24 mouse cellular contexts compared by ENCODE assay signal in genomic region chr19:29937445-29937844, GRCm38 (mm10). TPM values are rescaled to one million over a fixed set of nuclear protein-coding genes. Genes with fewer than 3 reads are reported as not detected.
DNase-seq lines count a peak whose midpoint lies in the region; ATAC-seq and TF ChIP-seq lines count a peak whose summit lies in the region.
"Had no signal": no experiment of that assay in that cellular context is flagged by ENCODE, and none has a peak within 500 bp of the region (broad histone marks: within the 10 kb centered on the region; RNA-seq: fewer than 3 reads in every experiment).

No protein-coding gene starts in this region.

- ATAC-seq in kidney, postnatal 0 days (replicated peaks; ENCODE audit: low FRiP score, low read depth), result no peak
- no peak for ATAC-seq in heart, embryonic 13.5 days (ENCODE audit: extremely low read depth, insufficient number of reproducible peaks, low FRiP score, low TSS enrichment)
- ATAC-seq: forebrain, embryonic 16.5 days had no signal

- no peak for TF ChIP-seq RAD21 in CH12.LX (IDR thresholded peaks at IDR 0.05; ENCODE audit: low read depth, low read length)

- no peak overlapping the region for H3K9ac ChIP-seq in kidney, postnatal 0 days (ENCODE audit: low read depth, low read length)
- no peak overlapping the region for H3K9ac ChIP-seq in CH12.LX (ENCODE audit: insufficient read depth, low read depth)
- H3K9ac ChIP-seq in heart, embryonic 13.5 days, result no peak overlapping the region; the same call in 1 of the 2 replicates
- H3K9ac ChIP-seq: embryonic facial prominence, embryonic 15.5 days; hindbrain, embryonic 12.5 days; limb, embryonic 13.5 days; liver, embryonic 13.5 days; lung, embryonic 15.5 days had no signal

- no peaks in the 10 kb centered on the region for H3K36me3 ChIP-seq in kidney, postnatal 0 days (ENCODE audit: insufficient read depth, low read length)
- no peaks in the 10 kb centered on the region for H3K36me3 ChIP-seq in CH12.LX (replicated peaks in 1 of 2; ENCODE audit: control insufficient read depth in 1 of 2, insufficient read depth in 1 of 2, low read length in 1 of 2)
- no peaks in the 10 kb centered on the region for H3K36me3 ChIP-seq in heart, embryonic 13.5 days
- H3K36me3 ChIP-seq: embryonic facial prominence, embryonic 15.5 days; hindbrain, embryonic 12.5 days; limb, embryonic 13.5 days; liver, embryonic 13.5 days; lung, embryonic 15.5 days; midbrain, embryonic 10.5 days had no signal

- TF ChIP-seq POLR2A in CH12.LX (IDR thresholded peaks at IDR 0.05; ENCODE audit: low read depth, low read length), result no peak

- in situ Hi-C loops in CH12.LX (cut with MboI; ENCODE audit: low pct_ligation_motif_present, low pct_unique_long_range_greater_than_20kb, low sequenced_read_pairs), result no loop called here

- no peaks in the 10 kb centered on the region for H3K79me2 ChIP-seq in CH12.LX (replicated peaks; ENCODE audit: control insufficient read depth, extremely low read depth, insufficient read depth, poor library complexity, severe bottlenecking)

- no peaks in the 10 kb centered on the region for H3K9me3 ChIP-seq in kidney, postnatal 0 days (replicated peaks; ENCODE audit: low read length)
- H3K9me3 ChIP-seq in CH12.LX (replicated peaks; ENCODE audit: low read length), result no peaks in the 10 kb centered on the region
- no peaks in the 10 kb centered on the region for H3K9me3 ChIP-seq in heart, embryonic 13.5 days
- H3K9me3 ChIP-seq: embryonic facial prominence, embryonic 15.5 days; hindbrain, embryonic 12.5 days; limb, embryonic 13.5 days; liver, embryonic 13.5 days; lung, embryonic 15.5 days; midbrain, embryonic 10.5 days had no signal

- WGBS in kidney, postnatal 0 days, result 45% methylated on average over 8 of the region's 8 CpGs
- WGBS in heart, embryonic 13.5 days, result 38% methylated on average over 8 of the region's 8 CpGs

- 0 out of 2 replicates have a peak overlapping the region, but pooled peaks have one; percentile 7 for H3K4me2 ChIP-seq in kidney, postnatal 0 days (ENCODE audit: low read length)
- H3K4me2 ChIP-seq in CH12.LX (ENCODE audit: insufficient read depth, low read depth, poor library complexity, severe bottlenecking), result peak overlapping the region; percentile 48
- peak overlapping the region; percentile 56 for H3K4me2 ChIP-seq in heart, embryonic 13.5 days
- H3K4me2 ChIP-seq: embryonic facial prominence, embryonic 15.5 days; hindbrain, embryonic 12.5 days; limb, embryonic 13.5 days; liver, embryonic 13.5 days; lung, embryonic 15.5 days had no signal

- intact Hi-C loops in gastrocnemius, postnatal 14 days (cut with DNase I; ENCODE audit: low total_unique reads), result no loop called here

- H3K4me1 ChIP-seq in kidney, postnatal 0 days (replicated peaks; ENCODE audit: insufficient read depth, low read length), result 0 out of 2 replicates have a peak, but pooled peaks cover 3% of the 10 kb centered on the region
- peaks cover 18 to 37% of the 10 kb centered on the region in 2 experiments for H3K4me1 ChIP-seq in CH12.LX (ENCODE audit: control insufficient read depth in 1 of 2, insufficient read depth in 2 of 2)
- H3K4me1 ChIP-seq in heart, embryonic 13.5 days, result peaks cover 22% of the 10 kb centered on the region
- H3K4me1 ChIP-seq: midbrain, embryonic 10.5 days had no signal

- peak; percentile 25 for DNase-seq in gastrocnemius, postnatal 25 days
- DNase-seq in gastrocnemius, postnatal 14 days, result no peak
- DNase-seq in kidney, postnatal 0 days (ENCODE audit: low spot score), result peak; percentile 35
- DNase-seq in kidney, postnatal 4 days, result no peak
- peak; percentile 62 for DNase-seq in CH12.LX (ENCODE audit: extremely low read depth)
- DNase-seq in embryo, embryonic 10.5 days (ENCODE audit: low spot score), result no peak
- no peak for DNase-seq in embryo, embryonic 11 days
- DNase-seq: cerebellum, adult 8-10 months; layer of hippocampus, postnatal 36 days; liver, embryonic 13.5 days; right cerebral cortex, postnatal 4 days had no signal

- dilution Hi-C loops in CH12.LX (cut with MboI; ENCODE audit: extremely low pct_ligation_motif_present, extremely low pct_unique_long_range_greater_than_20kb, low sequenced_read_pairs), result no loop called here

- no peak for TF ChIP-seq CTCF in kidney, postnatal 0 days (IDR thresholded peaks at IDR 0.05; ENCODE audit: low read depth)
- TF ChIP-seq CTCF in CH12.LX (conservative IDR thresholded peaks at IDR 0.05 in 1 of 2, IDR thresholded peaks at IDR 0.05 in 1 of 2; ENCODE audit: low read depth in 2 of 2, low read length in 2 of 2), result no peak

- no peak overlapping the region for H3K27ac ChIP-seq in kidney, postnatal 0 days
- no peak overlapping the region for H3K27ac ChIP-seq in CH12.LX (ENCODE audit: insufficient read depth, low read depth)
- H3K27ac ChIP-seq in heart, embryonic 13.5 days (replicated peaks), result peak overlapping the region; percentile 28; the same call in 1 of the 2 replicates
- H3K27ac ChIP-seq: embryonic facial prominence, embryonic 15.5 days; hindbrain, embryonic 12.5 days; limb, embryonic 13.5 days; liver, embryonic 13.5 days; lung, embryonic 15.5 days; macrophage; midbrain, embryonic 10.5 days; stomach, postnatal 0 days had no signal

- TF ChIP-seq EP300 in CH12.LX (IDR thresholded peaks at IDR 0.05; ENCODE audit: low read length), result no peak

- no peaks in the 10 kb centered on the region for H3K27me3 ChIP-seq in kidney, postnatal 0 days (ENCODE audit: insufficient read depth, low read length)
- no peaks in the 10 kb centered on the region for H3K27me3 ChIP-seq in CH12.LX (replicated peaks)
- H3K27me3 ChIP-seq in heart, embryonic 13.5 days (replicated peaks), result no peaks in the 10 kb centered on the region
- H3K27me3 ChIP-seq: embryonic facial prominence, embryonic 15.5 days; hindbrain, embryonic 12.5 days; limb, embryonic 13.5 days; liver, embryonic 13.5 days; lung, embryonic 15.5 days had no signal

- no peak overlapping the region for H3K4me3 ChIP-seq in kidney, postnatal 0 days (replicated peaks; ENCODE audit: low read depth, low read length)
- H3K4me3 ChIP-seq in CH12.LX (replicated peaks in 1 of 3; ENCODE audit: low read depth in 2 of 3, low read length in 2 of 3, poor library complexity in 1 of 3), result no peak overlapping the region
- H3K4me3 ChIP-seq in heart, embryonic 13.5 days, result 0 out of 2 replicates have a peak overlapping the region, but pooled peaks have one; percentile 11
- H3K4me3 ChIP-seq: embryonic facial prominence, embryonic 15.5 days; hindbrain, embryonic 12.5 days; limb, embryonic 13.5 days; liver, embryonic 13.5 days; lung, embryonic 15.5 days; midbrain, embryonic 10.5 days had no signal

TF ChIP-seq in CH12.LX, 34 proteins besides CTCF, POLR2A, EP300 and RAD21:
- TF ChIP-seq KAT2A (IDR thresholded peaks at IDR 0.05; ENCODE audit: insufficient replicate concordance, low read length) (no peak), ETS1 (conservative IDR thresholded peaks at IDR 0.05; ENCODE audit: low read depth, low read length) (peak; percentile 48), BHLHE40 (IDR thresholded peaks at IDR 0.05; ENCODE audit: low read depth, low read length) (peak; percentile 96), NRF1 (IDR thresholded peaks at IDR 0.05; ENCODE audit: low read depth, low read length) (no peak), IRF4 (IDR thresholded peaks at IDR 0.05; ENCODE audit: low read depth, low read length) (peak; percentile 38; the same call in 1 of the 2 replicates), MEF2A (IDR thresholded peaks at IDR 0.05; ENCODE audit: borderline replicate concordance, low read depth, low read length) (0 out of 2 replicates have a peak, but pooled peaks have one; percentile 20), SIN3A (IDR thresholded peaks at IDR 0.05; ENCODE audit: low read length) (0 out of 2 replicates have a peak, but pooled peaks have one; percentile 5)

RNA-seq across cellular contexts. Expression of gene Il33, which starts 12.5 kb away (rescaled TPM):
- total RNA-seq in gastrocnemius, postnatal 25 days (2021), result 1 to 10 TPM; 3.3 to 5.6 TPM
- total RNA-seq in gastrocnemius, postnatal 14 days (2021), result 1 to 10 TPM; 5.1 to 6.9 TPM
- 61.8 and 63.7 TPM in 2 replicates for polyA plus RNA-seq in kidney, postnatal 0 days (2015; fragmentation: Nextera tagmentation; extraction: Ambion mirVana)
- total RNA-seq in CH12.LX (2012; rRNA removed) (0.08 TPM in 1 of 2 replicates, not detected in the other), CH12.LX (2014; rRNA removed) (0.32 and 0.39 TPM in 2 replicates)
- polyA plus RNA-seq in CH12.LX (2012; ENCODE audit: insufficient read length, low read depth), result 0.24 and 0.29 TPM in 2 replicates
- 6.5 and 7.0 TPM in 2 replicates for polyA plus RNA-seq in heart, embryonic 13.5 days (2015; fragmentation: Nextera tagmentation; extraction: Ambion mirVana)
- total RNA-seq: common myeloid progenitor, adult 5-6 weeks; granulocyte monocyte progenitor cell, adult 5-6 weeks; MEL; neutrophil, adult 5-6 weeks had no signal
- polyA plus RNA-seq: macrophage had no signal

Comparison
In these comparisons a context has a peak if more than half of its experiments do, and no peak if none do; other contexts are left out.
1. DNase-seq: peak in gastrocnemius, postnatal 25 days (single experiment), kidney, postnatal 0 days (single experiment) and CH12.LX (single experiment); none in gastrocnemius, postnatal 14 days (single experiment), kidney, postnatal 4 days (0 of 2), embryo, embryonic 10.5 days (single experiment) and embryo, embryonic 11 days (single experiment).
2. Peak in every context shown above with its lines, with median percentiles within 50 percentile points of each other: H3K4me2 ChIP-seq.